Mouse (Mus musculus) heart, postnatal 0 days (tissue): ENCODE results near the gene Macrod1.

Experiments used
- CTCF ChIP-seq: IDR thresholded peaks from 2 replicates; pipeline ENCODE4 v1.5.1; 2016; ENCODE audit warnings: antibody characterized with exemption, control low read depth, low read depth
- EP300 ChIP-seq: IDR thresholded peaks from 2 replicates; pipeline ENCODE4 v1.6.1; 2016; ENCODE audit warnings: antibody characterized with exemption, low read depth

GRCm38 (mm10) chr19:7136714-7137498, 80.3 kb downstream of the Macrod1 start:
- TF ChIP-seq CTCF (no peak), EP300 (no peak)
